Mouse (Mus musculus) cerebellum, adult 2 months (tissue): ENCODE data around the gene Mapk12.

Experiments
- CTCF ChIP-seq: fragments of 200-500 bp; IDR thresholded peaks from 2 replicates; pipeline ENCODE4 v1.5.1; 2011; ENCODE audit warnings: low read depth, mild to moderate bottlenecking, control low read depth, low read length, moderate library complexity, borderline replicate concordance; ENCODE audit not compliant: insufficient read depth
- POLR2A ChIP-seq: fragments of 200-500 bp; IDR thresholded peaks from 2 replicates; pipeline ENCODE4 v1.6.1; 2011; ENCODE audit warnings: low read length, control low read depth, borderline replicate concordance; ENCODE audit not compliant: insufficient read depth

GRCm38 (mm10) chr15:89092181-89092580 is 48.3 kb downstream of the Mapk12 start:
- TF ChIP-seq POLR2A = no peak
- no peak for TF ChIP-seq CTCF
